Mouse (Mus musculus): ENCODE data around the gene Rnf144b.

GRCm38 (mm10) chr13:47211581-47211980, 89.1 kb downstream of the Rnf144b start:
- TF ChIP-seq POLR2A (IDR thresholded peaks at IDR 0.05; ENCODE audit: low read depth, low read length) (no peak), CTCF (IDR thresholded peaks at IDR 0.05; ENCODE audit: extremely low read depth, insufficient read length, insufficient replicate concordance, low read depth, low read length) (no peak)
